Mouse (Mus musculus) testis, adult 2 months (tissue): ENCODE results near the gene Gm21761.
"Not testable (repeated sequence)": the region's sequence is repeated elsewhere in the genome, so short reads cannot be mapped to it uniquely, and the experiment has no call there.

Source experiments
- CTCF ChIP-seq: fragments of 200-500 bp; IDR thresholded peaks from 2 replicates; pipeline ENCODE4 v1.5.1; 2012; ENCODE audit warnings: low read depth, mild to moderate bottlenecking, inconsistent platforms, low read length, moderate library complexity; ENCODE audit not compliant: control insufficient read depth, insufficient read depth, insufficient replicate concordance
- POLR2A ChIP-seq: fragments of 200-500 bp; IDR thresholded peaks from 2 replicates; pipeline ENCODE4 v1.6.1; 2012; ENCODE audit warnings: low read depth, mild to moderate bottlenecking, inconsistent platforms, low read length, moderate library complexity; ENCODE audit not compliant: control insufficient read depth

- TF ChIP-seq CTCF, POLR2A: not testable (repeated sequence)
These were observed 26.0 kb upstream of the Gm21761 start for GRCm38 (mm10) chr13:119955089-119955488.
